Mouse (Mus musculus): ENCODE measurements around the gene Sik3. TPM values are rescaled to one million over a fixed set of nuclear protein-coding genes. Genes with fewer than 3 reads are reported as not detected.

Gene Sik3
- polyA plus RNA-seq, 1 experiment: 29.4 TPM

- Histone ChIP-seq H3K4me2 (ENCODE audit: low read depth) (no peak overlapping the region), H3K79me2 (ENCODE audit: control insufficient read depth, insufficient read depth) (peaks cover 70% of the 10 kb centered on the region), H3K4me3 (no peak overlapping the region), H3ac (ENCODE audit: control insufficient read depth, insufficient read length) (no peak overlapping the region), H3K27me3 (ENCODE audit: control insufficient read depth, insufficient read depth, insufficient read length) (no peaks in the 10 kb centered on the region), H3K36me3 (ENCODE audit: control insufficient read depth, insufficient read depth) (no peaks in the 10 kb centered on the region)
- TF ChIP-seq POLR2AphosphoS2 (IDR thresholded peaks at IDR 0.05; ENCODE audit: insufficient read length, low read depth): no peak
- no peak for TF ChIP-seq TCF3 (IDR thresholded peaks at IDR 0.05; ENCODE audit: insufficient read length, low read depth)
- TF ChIP-seq MYOD1 (IDR thresholded peaks at IDR 0.05; ENCODE audit: control insufficient read depth in 1 of 3, insufficient read length in 2 of 3, low read depth in 2 of 3): no peak
Measured at GRCm38 (mm10) chr9:46030184-46030583, 17.6 kb downstream of the Sik3 start.

GRCm38 (mm10) chr9:46030968-46031367 lies 18.3 kb downstream of the Sik3 start:
- Histone ChIP-seq H3K27me3 (ENCODE audit: control insufficient read depth, insufficient read depth, insufficient read length) (no peaks in the 10 kb centered on the region), H3K4me3 (no peak overlapping the region), H3K36me3 (ENCODE audit: control insufficient read depth, insufficient read depth) (no peaks in the 10 kb centered on the region), H3ac (ENCODE audit: control insufficient read depth, insufficient read length) (no peak overlapping the region), H3K79me2 (ENCODE audit: control insufficient read depth, insufficient read depth) (peaks cover 72% of the 10 kb centered on the region), H3K4me2 (ENCODE audit: low read depth) (no peak overlapping the region)
- TF ChIP-seq POLR2AphosphoS2 (IDR thresholded peaks at IDR 0.05; ENCODE audit: insufficient read length, low read depth): no peak
- no peak for TF ChIP-seq MYOD1 (IDR thresholded peaks at IDR 0.05; ENCODE audit: control insufficient read depth in 1 of 3, insufficient read length in 2 of 3, low read depth in 2 of 3)

- no peak overlapping the region for H3ac ChIP-seq (ENCODE audit: control insufficient read depth, insufficient read length)
- no peak overlapping the region for H3K4me3 ChIP-seq
- TF ChIP-seq POLR2AphosphoS2 (IDR thresholded peaks at IDR 0.05; ENCODE audit: insufficient read length, low read depth) (no peak), MAX (IDR thresholded peaks at IDR 0.05; ENCODE audit: low read depth) (no peak), SRF (IDR thresholded peaks at IDR 0.05; ENCODE audit: control insufficient read depth, insufficient read length, low read depth) (no peak), CEBPB (IDR thresholded peaks at IDR 0.05; ENCODE audit: insufficient read depth, poor library complexity, severe bottlenecking) (no peak), POLR2A (IDR thresholded peaks at IDR 0.05; ENCODE audit: insufficient read length, low read depth) (no peak), TCF3 (IDR thresholded peaks at IDR 0.05; ENCODE audit: insufficient read length, low read depth) (no peak)
- no peaks in the 10 kb centered on the region for H3K27me3 ChIP-seq (ENCODE audit: control insufficient read depth, insufficient read depth, insufficient read length)
- H3K36me3 ChIP-seq (ENCODE audit: control insufficient read depth, insufficient read depth): no peaks in the 10 kb centered on the region
- no peak overlapping the region for H3K4me2 ChIP-seq (ENCODE audit: low read depth)
- peaks cover 71% of the 10 kb centered on the region for H3K79me2 ChIP-seq (ENCODE audit: control insufficient read depth, insufficient read depth)
Measured at GRCm38 (mm10) chr9:46032190-46032589, 19.6 kb downstream of the Sik3 start.

GRCm38 (mm10) chr9:46033058-46033457 lies 20.4 kb downstream of the Sik3 start:
- Histone ChIP-seq H3K4me3 (no peak overlapping the region), H3K36me3 (ENCODE audit: control insufficient read depth, insufficient read depth) (no peaks in the 10 kb centered on the region), H3K79me2 (ENCODE audit: control insufficient read depth, insufficient read depth) (peaks cover 72% of the 10 kb centered on the region), H3K27me3 (ENCODE audit: control insufficient read depth, insufficient read depth, insufficient read length) (no peaks in the 10 kb centered on the region), H3ac (ENCODE audit: control insufficient read depth, insufficient read length) (no peak overlapping the region), H3K4me2 (ENCODE audit: low read depth) (no peak overlapping the region)
- TF ChIP-seq CEBPB (IDR thresholded peaks at IDR 0.05; ENCODE audit: insufficient read depth, poor library complexity, severe bottlenecking) (no peak), E2F4 (IDR thresholded peaks at IDR 0.05; ENCODE audit: insufficient read depth) (no peak), SRF (IDR thresholded peaks at IDR 0.05; ENCODE audit: control insufficient read depth, insufficient read length, low read depth) (no peak), USF1 (IDR thresholded peaks at IDR 0.05; ENCODE audit: low read depth) (no peak), REST (IDR thresholded peaks at IDR 0.05; ENCODE audit: insufficient read depth, insufficient read length) (no peak)

GRCm38 (mm10) chr9:46033862-46034261 lies 21.2 kb downstream of the Sik3 start:
- Histone ChIP-seq H3K27me3 (ENCODE audit: control insufficient read depth, insufficient read depth, insufficient read length) (no peaks in the 10 kb centered on the region), H3K36me3 (ENCODE audit: control insufficient read depth, insufficient read depth) (no peaks in the 10 kb centered on the region), H3K4me3 (no peak overlapping the region), H3K79me2 (ENCODE audit: control insufficient read depth, insufficient read depth) (peaks cover 72% of the 10 kb centered on the region), H3ac (ENCODE audit: control insufficient read depth, insufficient read length) (no peak overlapping the region), H3K4me2 (ENCODE audit: low read depth) (no peak overlapping the region)
- TF ChIP-seq MAX (IDR thresholded peaks at IDR 0.05; ENCODE audit: low read depth) (no peak), E2F4 (IDR thresholded peaks at IDR 0.05; ENCODE audit: insufficient read depth) (no peak), USF1 (IDR thresholded peaks at IDR 0.05; ENCODE audit: low read depth) (no peak), REST (IDR thresholded peaks at IDR 0.05; ENCODE audit: insufficient read depth, insufficient read length) (no peak), MYOG (IDR thresholded peaks at IDR 0.05; ENCODE audit: control insufficient read depth in 1 of 3, insufficient read depth in 1 of 3, insufficient read length in 2 of 3, low read depth in 2 of 3) (no peak), CEBPB (IDR thresholded peaks at IDR 0.05; ENCODE audit: insufficient read depth, poor library complexity, severe bottlenecking) (no peak), SRF (IDR thresholded peaks at IDR 0.05; ENCODE audit: control insufficient read depth, insufficient read length, low read depth) (no peak), POLR2A (IDR thresholded peaks at IDR 0.05; ENCODE audit: insufficient read length, low read depth) (no peak), POLR2AphosphoS2 (IDR thresholded peaks at IDR 0.05; ENCODE audit: insufficient read length, low read depth) (no peak), MYOD1 (IDR thresholded peaks at IDR 0.05; ENCODE audit: control insufficient read depth in 1 of 3, insufficient read length in 2 of 3, low read depth in 2 of 3) (no peak), TCF3 (IDR thresholded peaks at IDR 0.05; ENCODE audit: insufficient read length, low read depth) (no peak), TCF12 (IDR thresholded peaks at IDR 0.05; ENCODE audit: insufficient read depth, poor library complexity, severe bottlenecking) (no peak)
